In genomic region chr13:21734906-21735767, GRCm38 (mm10) we compare ENCODE assay signal across 7 mouse cellular contexts. TPM values are rescaled to one million over a fixed set of nuclear protein-coding genes. Genes with fewer than 3 reads are reported as not detected.
DNase-seq lines count a peak whose midpoint lies in the region; ATAC-seq and TF ChIP-seq lines count a peak whose summit lies in the region.
"Not testable (repeated sequence)": the region's sequence is repeated elsewhere in the genome, so short reads cannot be mapped to it uniquely, and the experiment has no call there.

Hist1h4j (plus strand) TSS chr13:21735064.

- not testable (repeated sequence) for TF ChIP-seq CTCF in kidney, adult 2 months (conservative IDR thresholded peaks at IDR 0.05; ENCODE audit: insufficient read depth, insufficient read length, low read depth, low read length); spleen, adult 2 months (IDR thresholded peaks at IDR 0.05; ENCODE audit: extremely low read depth, insufficient read depth, insufficient read length, insufficient replicate concordance)

- H3K9me3 ChIP-seq in embryonic facial prominence, embryonic 11.5 days (replicated peaks; ENCODE audit: control insufficient read depth, low read length); limb, embryonic 14.5 days (ENCODE audit: control insufficient read depth, low read length); midbrain, embryonic 15.5 days: not testable (repeated sequence)

- peak within 1 kb of the TSS; percentile 95 for H3K27ac ChIP-seq in embryonic facial prominence, embryonic 11.5 days (replicated peaks; ENCODE audit: low read depth, low read length)
- H3K27ac ChIP-seq in kidney, adult 2 months (ENCODE audit: insufficient read depth, low read depth, low read length) = not testable (repeated sequence)
- peak within 1 kb of the TSS; percentile 97 for H3K27ac ChIP-seq in limb, embryonic 14.5 days (replicated peaks; ENCODE audit: low read depth, low read length)
- peak within 1 kb of the TSS; percentile 98 for H3K27ac ChIP-seq in midbrain, embryonic 15.5 days
- peak within 1 kb of the TSS; percentile 78 for H3K27ac ChIP-seq in spleen, adult 2 months (ENCODE audit: insufficient read depth, low read length)

- H3K4me3 ChIP-seq in embryonic facial prominence, embryonic 11.5 days (ENCODE audit: low read depth, low read length) = peak within 1 kb of the TSS; percentile 50
- peak within 1 kb of the TSS; percentile 57 for H3K4me3 ChIP-seq in kidney, adult 2 months (ENCODE audit: insufficient read depth, low read depth, low read length)
- H3K4me3 ChIP-seq in limb, embryonic 14.5 days (replicated peaks; ENCODE audit: low read length) = peak within 1 kb of the TSS; percentile 49
- H3K4me3 ChIP-seq in midbrain, embryonic 15.5 days = peak within 1 kb of the TSS; percentile 49
- H3K4me3 ChIP-seq in spleen, adult 2 months (ENCODE audit: extremely low read depth, insufficient read depth, insufficient read length) = peak within 1 kb of the TSS; percentile 55

- TF ChIP-seq POLR2A in kidney, adult 2 months (IDR thresholded peaks at IDR 0.05; ENCODE audit: low read depth, low read length) = not testable (repeated sequence)
- peak; percentile 94; the same call in 1 of the 2 replicates for TF ChIP-seq POLR2A in limb, embryonic 14.5 days (IDR thresholded peaks at IDR 0.05; ENCODE audit: borderline replicate concordance, extremely low read depth, insufficient read depth, insufficient read length)
- TF ChIP-seq POLR2A in spleen, adult 2 months (IDR thresholded peaks at IDR 0.05; ENCODE audit: low read depth, low read length) = peak; percentile 55

- H3K4me1 ChIP-seq in embryonic facial prominence, embryonic 11.5 days (ENCODE audit: control insufficient read depth, insufficient read depth, low read length); kidney, adult 2 months (ENCODE audit: control insufficient read depth, insufficient read depth, low read length); limb, embryonic 14.5 days (ENCODE audit: control insufficient read depth, insufficient read depth, low read length); spleen, adult 2 months (ENCODE audit: control insufficient read depth, insufficient read depth, insufficient read length): not testable (repeated sequence)
- H3K4me1 ChIP-seq in midbrain, embryonic 15.5 days = peaks cover 12% of the 10 kb centered on the region

- peak within 1 kb of the TSS; percentile 58 for H3K4me2 ChIP-seq in embryonic facial prominence, embryonic 11.5 days (ENCODE audit: low read depth, low read length)
- H3K4me2 ChIP-seq in limb, embryonic 14.5 days (replicated peaks; ENCODE audit: low read depth, low read length, severe bottlenecking) = peak within 1 kb of the TSS; percentile 63
- peak within 1 kb of the TSS; percentile 79 for H3K4me2 ChIP-seq in midbrain, embryonic 15.5 days

- ATAC-seq in embryonic facial prominence, embryonic 11.5 days (replicated peaks; ENCODE audit: insufficient number of reproducible peaks, low FRiP score, low TSS enrichment, low read depth) = peak; percentile 92
- peak; percentile 92 for ATAC-seq in limb, embryonic 14.5 days (ENCODE audit: low FRiP score, low read depth)
- peak; percentile 91 for ATAC-seq in midbrain, embryonic 15.5 days (replicated peaks)

- under 1% methylated on average over 43 of the region's 56 CpGs for WGBS in embryonic facial prominence, embryonic 11.5 days
- 1% methylated on average over 51 of the region's 56 CpGs for WGBS in kidney, adult 2 months
- WGBS in limb, embryonic 14.5 days = under 1% methylated on average over 42 of the region's 56 CpGs
- WGBS in midbrain, embryonic 15.5 days = under 1% methylated on average over 50 of the region's 56 CpGs
- under 1% methylated on average over 50 of the region's 56 CpGs for WGBS in spleen, adult 2 months

- DNase-seq in adrenal gland, postnatal 25 days = peak; percentile 64
- peak; percentile 93 for DNase-seq in embryonic facial prominence, embryonic 11.5 days (ENCODE audit: low spot score)
- peak; percentile 45 for DNase-seq in heart, adult 8-10 months (ENCODE audit: low spot score)
- peak; percentile 61 for DNase-seq in kidney, adult 2 months
- DNase-seq in limb, embryonic 14.5 days (ENCODE audit: low spot score) = peak; percentile 91
- DNase-seq in spleen, adult 2 months (ENCODE audit: low read depth in 1 of 2, low spot score in 2 of 2) = peak in 1 of 2 experiments; percentile 68

- H3K27me3 ChIP-seq in embryonic facial prominence, embryonic 11.5 days (ENCODE audit: control insufficient read depth, insufficient read depth, low read length); kidney, adult 2 months (replicated peaks; ENCODE audit: control insufficient read depth, insufficient read depth, low read length); limb, embryonic 14.5 days (ENCODE audit: control insufficient read depth, insufficient read depth, low read length); midbrain, embryonic 15.5 days (replicated peaks); spleen, adult 2 months (ENCODE audit: control insufficient read depth, insufficient read depth, low read length): not testable (repeated sequence)

- H3K36me3 ChIP-seq in embryonic facial prominence, embryonic 11.5 days (replicated peaks; ENCODE audit: control insufficient read depth, insufficient read depth, low read depth, low read length); kidney, adult 2 months (ENCODE audit: control insufficient read depth, insufficient read depth, low read length); limb, embryonic 14.5 days (ENCODE audit: control insufficient read depth, insufficient read depth, low read length); midbrain, embryonic 15.5 days (replicated peaks); spleen, adult 2 months (ENCODE audit: control insufficient read depth, insufficient read depth, low read length): not testable (repeated sequence)

- peak within 1 kb of the TSS; percentile 63 for H3K9ac ChIP-seq in embryonic facial prominence, embryonic 11.5 days (replicated peaks; ENCODE audit: low read length)
- peak within 1 kb of the TSS; percentile 64 for H3K9ac ChIP-seq in limb, embryonic 14.5 days (ENCODE audit: low read depth, low read length, severe bottlenecking)
- peak within 1 kb of the TSS; percentile 57 for H3K9ac ChIP-seq in midbrain, embryonic 15.5 days

RNA-seq across cellular contexts. Expression of gene Hist1h4j, which starts in this region (rescaled TPM):
- total RNA-seq in adrenal gland, postnatal 25 days (2021) = 20.5 and 22.8 TPM in 2 replicates
- 1.4 and 2.7 TPM in 2 replicates for polyA plus RNA-seq in embryonic facial prominence, embryonic 11.5 days (2014; fragmentation: Nextera tagmentation; extraction: Ambion mirVana)
- total RNA-seq in heart, adult 8-10 months (2022) = 1 to 10 TPM; 1.4 to 4.4 (median 4.0) TPM
- polyA plus RNA-seq in kidney, adult 2 months (2012; rRNA removed) = 0.75 and 1.1 TPM in 2 replicates
- polyA plus RNA-seq in limb, embryonic 14.5 days (2012; rRNA removed) = 13.7 and 13.8 TPM in 2 replicates
- 1.00 and 1.3 TPM in 2 replicates for polyA plus RNA-seq in limb, embryonic 14.5 days (2014; fragmentation: Nextera tagmentation; extraction: Ambion mirVana)
- polyA plus RNA-seq in midbrain, embryonic 15.5 days (2015; fragmentation: Nextera tagmentation; extraction: Ambion mirVana) = 0.93 TPM in 1 of 2 replicates, not detected in the other
- 9.1 and 9.5 TPM in 2 replicates for polyA plus RNA-seq in spleen, adult 2 months (2012; rRNA removed)

Comparison
In these comparisons a context has a peak if more than half of its experiments do, and no peak if none do; other contexts are left out.
1. Peak in ATAC-seq, H3K4me3 ChIP-seq, H3K27ac ChIP-seq, H3K9ac ChIP-seq and H3K4me2 ChIP-seq in midbrain, embryonic 15.5 days; RNA of the gene not detected or under 1 TPM.